Mouse (Mus musculus) forebrain, embryonic 14.5 days (tissue): ENCODE measurements at regions not wholly inside any gene's neighbourhood (a gene's known extent, or its start where the extent isn't known, plus 50 kb on each side); places are given as distances from the start of the nearest gene placed in this dataset.

Experiments
- ATAC-seq: fragments of 200-750 bp; cut with Nextera tagmentation; 2 replicates; pipeline ENCODE4 v1.8.0; 2017; ENCODE audit warnings: mild to moderate bottlenecking, moderate library complexity
- DNase-seq: peaks from one replicate; pipeline ENCODE4 v3.0.0-alpha.2; 2015; ENCODE audit warnings: low spot score
- H3K27ac ChIP-seq: fragments of 300-500 bp; sonication (generic); 2 replicates; pipeline ENCODE4 v1.5.1; 2014; ENCODE audit warnings: low read depth, mild to moderate bottlenecking, control low read depth, low read length, moderate library complexity
- H3K27me3 ChIP-seq: fragments of 300-500 bp; sonication (generic); replicated peaks from 2 replicates; pipeline ENCODE4 v1.6.1; 2014; ENCODE audit warnings: low read length, control low read depth, mixed read lengths; ENCODE audit not compliant: control insufficient read depth, insufficient read depth
- H3K36me3 ChIP-seq: fragments of 300-500 bp; sonication (generic); 2 replicates; pipeline ENCODE4 v1.6.1; 2014; ENCODE audit warnings: low read length, control low read depth; ENCODE audit not compliant: control insufficient read depth, insufficient read depth
- H3K4me1 ChIP-seq: fragments of 300-500 bp; sonication (generic); 2 replicates; pipeline ENCODE4 v1.6.1; 2014; ENCODE audit warnings: antibody characterized with exemption, low read length, control low read depth; ENCODE audit not compliant: control insufficient read depth, insufficient read depth
- H3K4me2 ChIP-seq: fragments of 300-500 bp; sonication (generic); 2 replicates; pipeline ENCODE4 v1.6.1; 2014; ENCODE audit warnings: mild to moderate bottlenecking, control low read depth, low read length
- H3K4me3 ChIP-seq: fragments of 300-500 bp; sonication (generic); 2 replicates; pipeline ENCODE4 v1.5.1; 2014; ENCODE audit warnings: low read depth, low read length, control low read depth
- H3K9ac ChIP-seq: fragments of 300-500 bp; sonication (generic); 2 replicates; pipeline ENCODE4 v1.6.1; 2014; ENCODE audit warnings: mild to moderate bottlenecking, low read length, control low read depth, moderate library complexity
- H3K9me3 ChIP-seq: fragments of 300-500 bp; sonication (generic); replicated peaks from 2 replicates; pipeline ENCODE4 v1.6.1; 2016; ENCODE audit warnings: low read length, control low read depth, mixed read lengths; ENCODE audit not compliant: control insufficient read depth
- WGBS: fragments of 180-500 bp; shearing (Covaris S2); extraction: QIAGEN DNeasy Blood & Tissue Kit; methylation state at CpG from one replicate; pipeline ENCODE4 v1.1.7; 2014; 5-methylcytosine and 5-hydroxymethylcytosine counted together

DNA sequence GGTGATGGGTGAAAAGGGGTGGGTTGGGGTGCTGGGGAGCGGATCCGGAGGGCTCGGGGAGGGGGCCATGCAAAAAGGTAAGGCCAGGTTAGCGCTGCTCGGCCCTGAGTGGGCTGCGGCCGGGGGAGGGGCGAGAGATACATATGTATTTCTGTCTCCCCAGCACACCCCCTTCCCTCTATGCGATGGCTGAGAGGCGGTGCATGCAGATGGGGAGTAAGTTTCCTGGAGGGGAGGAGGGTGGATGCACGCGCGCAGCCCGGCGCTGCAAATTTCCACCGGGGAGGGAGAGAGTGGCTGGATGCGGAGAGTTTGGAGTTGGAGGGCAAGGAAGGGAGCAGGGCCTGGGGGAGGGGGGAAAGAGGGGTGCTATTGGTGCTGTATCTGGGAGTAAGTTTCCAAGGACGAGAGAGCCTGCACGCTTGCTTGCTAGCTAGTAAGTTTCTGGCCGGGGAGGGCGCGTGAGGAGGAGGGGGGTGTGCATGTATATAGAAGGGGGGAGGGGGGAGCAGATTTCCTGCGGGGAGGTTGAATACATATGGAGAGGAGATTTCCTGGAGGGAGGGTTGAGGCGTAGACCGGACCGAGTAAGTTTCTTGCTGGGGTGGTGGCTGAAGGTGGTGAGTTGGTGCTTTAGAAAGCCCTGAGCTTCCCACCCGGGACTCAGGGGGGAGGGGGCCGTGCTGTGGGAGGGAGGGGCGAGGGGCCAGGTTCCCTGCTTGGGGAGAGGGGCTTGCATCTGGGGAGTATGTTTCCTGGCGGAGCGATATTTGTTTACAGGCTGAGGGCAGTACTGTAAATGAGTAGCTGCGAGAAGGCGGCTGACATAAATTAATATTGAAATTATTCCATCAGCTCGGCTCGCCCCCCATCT lies 130.8 kb upstream of the Ubr2 start:
- no peaks in the 10 kb centered on the region for H3K27me3 ChIP-seq
- peaks cover 33% of the 10 kb centered on the region for H3K4me1 ChIP-seq
- H3K4me2 ChIP-seq: peak overlapping the region; percentile 70
- no peaks in the 10 kb centered on the region for H3K36me3 ChIP-seq
- ATAC-seq (peak; percentile 49), DNase-seq (peak; percentile 86)
- 1% methylated on average over 32 of the region's 35 CpGs for WGBS
- H3K27ac ChIP-seq: peak overlapping the region; percentile 97
- peak overlapping the region; percentile 45 for H3K4me3 ChIP-seq
- no peaks in the 10 kb centered on the region for H3K9me3 ChIP-seq
- H3K9ac ChIP-seq: peak overlapping the region; percentile 84

DNA sequence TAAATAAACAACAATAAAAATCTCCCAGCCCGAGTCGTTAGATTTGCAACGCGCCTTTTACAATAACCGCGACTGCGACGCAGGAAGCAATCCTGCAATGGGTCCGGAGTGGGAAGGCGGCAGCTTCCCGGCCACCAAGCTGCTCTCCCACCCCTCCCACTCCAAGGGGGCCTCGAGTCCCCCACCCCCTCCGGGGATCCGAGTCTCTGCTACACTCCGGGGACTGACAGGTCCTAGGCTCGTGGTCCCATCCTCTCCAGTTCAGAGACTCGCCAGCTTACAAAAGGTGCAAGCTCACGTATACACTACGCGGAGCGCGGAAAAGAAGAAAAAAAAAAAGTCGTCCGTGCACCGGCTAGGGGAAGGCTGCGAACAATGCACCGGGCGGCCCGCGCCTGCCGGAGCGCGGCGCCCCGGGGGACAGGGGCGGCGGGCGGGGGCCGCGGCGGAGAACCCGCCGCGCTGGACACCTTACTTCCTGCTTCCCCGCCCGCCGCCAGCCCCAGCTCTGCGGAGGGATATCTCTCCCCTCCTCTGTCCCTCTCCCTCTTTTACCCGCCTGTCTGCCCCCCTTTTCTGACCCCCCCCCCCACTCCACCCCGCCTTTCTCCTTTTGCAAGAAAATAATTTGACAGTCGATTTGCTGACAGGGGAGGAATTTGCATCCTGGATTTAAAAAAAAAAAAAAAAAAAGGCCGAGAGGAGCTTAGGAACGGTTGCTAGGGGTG lies 130.0 kb upstream of the Ubr2 start:
- H3K4me2 ChIP-seq: peak overlapping the region; percentile 70
- H3K4me3 ChIP-seq: peak overlapping the region; percentile 45
- DNase-seq: peak; percentile 88
- under 1% methylated on average over 51 of the region's 53 CpGs for WGBS
- no peaks in the 10 kb centered on the region for H3K36me3 ChIP-seq
- H3K27me3 ChIP-seq: no peaks in the 10 kb centered on the region
- no peaks in the 10 kb centered on the region for H3K9me3 ChIP-seq
- H3K27ac ChIP-seq: peak overlapping the region; percentile 97
- ATAC-seq: peak; percentile 50
- H3K4me1 ChIP-seq: peaks cover 33% of the 10 kb centered on the region
- H3K9ac ChIP-seq: peak overlapping the region; percentile 84

DNA sequence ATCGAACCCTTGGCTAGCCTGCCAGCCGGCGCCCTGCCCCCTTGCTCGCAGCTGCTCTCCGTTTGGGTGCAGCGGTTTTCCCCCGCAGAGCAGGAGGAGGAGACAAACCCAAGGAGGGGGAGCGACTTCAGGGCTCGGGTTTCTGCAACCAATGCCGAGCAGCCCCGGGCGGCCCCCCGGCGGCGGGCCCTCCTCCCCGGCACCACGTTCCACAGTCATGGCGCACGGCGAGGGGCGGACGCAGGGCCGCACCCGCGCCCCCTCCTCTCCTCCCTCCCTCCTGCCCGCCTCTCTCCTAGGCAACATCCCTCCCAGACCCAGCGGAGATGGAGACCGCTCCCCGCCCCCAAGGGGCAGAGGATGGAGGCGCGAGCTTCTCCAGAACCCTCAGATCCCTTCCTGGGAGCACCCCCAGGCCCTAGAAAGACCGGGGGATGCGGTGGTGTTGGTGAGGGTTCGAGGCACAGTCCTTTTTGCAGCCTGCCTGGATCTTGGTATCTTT lies 129.4 kb upstream of the Ubr2 start:
- peaks cover 27% of the 10 kb centered on the region for H3K4me1 ChIP-seq
- H3K9me3 ChIP-seq: no peaks in the 10 kb centered on the region
- peak overlapping the region; percentile 97 for H3K27ac ChIP-seq
- peak overlapping the region; percentile 84 for H3K9ac ChIP-seq
- DNase-seq (peak; percentile 98), ATAC-seq (peak; percentile 95)
- H3K36me3 ChIP-seq: no peaks in the 10 kb centered on the region
- no peaks in the 10 kb centered on the region for H3K27me3 ChIP-seq
- WGBS: 1% methylated on average over 22 of the region's 34 CpGs
- H3K4me2 ChIP-seq: peak overlapping the region; percentile 70
- H3K4me3 ChIP-seq: peak overlapping the region; percentile 45

DNA sequence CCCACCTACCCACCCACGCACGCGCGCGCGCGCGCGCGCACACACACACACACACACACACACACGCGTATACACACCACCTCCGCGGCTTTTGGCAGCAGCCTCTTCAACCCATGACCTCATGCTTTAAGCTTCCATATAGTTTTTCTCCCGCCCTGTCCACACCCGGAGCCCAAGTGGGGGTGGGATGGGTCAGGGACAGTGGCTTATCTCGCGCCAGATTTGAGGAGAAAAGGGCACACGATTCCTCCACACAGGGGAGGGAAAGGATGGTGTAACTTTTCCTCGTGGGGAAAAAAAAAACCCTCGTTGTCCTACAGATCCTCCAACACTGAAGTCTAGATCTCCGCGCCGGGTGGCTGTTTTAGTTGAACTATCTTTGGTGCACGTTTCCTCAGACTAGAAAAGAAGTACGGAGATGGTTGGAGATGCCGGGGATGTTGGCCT lies 128.8 kb upstream of the Ubr2 start:
- H3K27ac ChIP-seq: peak overlapping the region; percentile 97; the same call in 1 of the 2 replicates
- no peak for ATAC-seq
- 3% methylated on average over 27 of the region's 27 CpGs for WGBS

DNA sequence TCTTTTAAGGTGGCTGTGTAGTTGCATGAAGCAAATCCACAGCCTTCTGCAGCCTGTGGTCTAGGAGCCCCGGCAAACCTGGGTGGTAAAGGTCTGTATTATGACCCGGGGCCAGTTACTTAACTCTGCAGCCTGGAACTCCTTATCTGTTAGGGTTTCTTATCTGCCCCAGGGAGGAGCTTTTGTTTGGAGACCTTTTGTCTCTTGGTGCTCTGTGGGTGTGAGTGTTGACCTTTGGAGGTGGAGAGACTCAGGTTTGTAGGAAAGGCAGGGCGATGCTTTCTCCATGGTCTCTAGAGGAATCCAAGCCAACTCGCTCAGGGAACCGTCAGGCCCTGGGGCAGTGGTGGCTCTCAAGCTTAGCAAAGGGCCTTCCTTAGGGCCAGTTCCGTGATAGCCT lies 127.8 kb upstream of the Ubr2 start:
- ATAC-seq: no peak
- 37% methylated on average over 6 of the region's 6 CpGs for WGBS
- DNase-seq: no peak
- no peak overlapping the region for H3K4me2 ChIP-seq
- H3K9me3 ChIP-seq: no peaks in the 10 kb centered on the region
- peaks cover 11% of the 10 kb centered on the region for H3K4me1 ChIP-seq
- H3K27me3 ChIP-seq: no peaks in the 10 kb centered on the region
- no peak overlapping the region for H3K27ac ChIP-seq
- no peak overlapping the region for H3K4me3 ChIP-seq
- no peaks in the 10 kb centered on the region for H3K36me3 ChIP-seq
- H3K9ac ChIP-seq: no peak overlapping the region

More for the DNA sequence above, 128.8 kb upstream of the Ubr2 start:
- no peak for DNase-seq
- H3K36me3 ChIP-seq: no peaks in the 10 kb centered on the region
- H3K4me2 ChIP-seq: peak overlapping the region; percentile 70
- H3K9me3 ChIP-seq: no peaks in the 10 kb centered on the region
- H3K4me3 ChIP-seq: peak overlapping the region; percentile 45
- H3K27me3 ChIP-seq: no peaks in the 10 kb centered on the region
- peak overlapping the region; percentile 84 for H3K9ac ChIP-seq
- H3K4me1 ChIP-seq: peaks cover 21% of the 10 kb centered on the region

DNA sequence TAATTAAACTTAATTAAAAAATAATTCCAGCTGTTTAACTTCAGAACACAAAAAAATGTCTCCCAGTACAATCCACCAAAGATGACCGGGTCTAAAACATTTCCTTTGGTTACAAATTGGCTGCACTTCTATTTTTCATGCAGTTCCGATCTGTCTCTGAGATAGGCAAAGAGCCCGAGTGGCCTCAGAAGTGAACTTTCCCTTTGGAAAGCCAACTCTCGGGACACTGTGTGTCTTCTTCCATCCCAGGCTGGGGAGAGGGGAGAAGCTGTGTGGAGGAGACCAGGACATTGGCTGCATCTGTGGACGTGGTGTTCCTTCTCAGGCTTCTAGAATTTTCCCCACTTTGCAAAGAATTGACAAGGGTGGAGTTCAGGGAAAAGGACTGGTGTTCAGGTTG lies 125.0 kb upstream of the Ubr2 start:
- H3K27ac ChIP-seq: no peak overlapping the region
- no peaks in the 10 kb centered on the region for H3K27me3 ChIP-seq
- peaks cover 4% of the 10 kb centered on the region for H3K4me1 ChIP-seq
- H3K36me3 ChIP-seq: no peaks in the 10 kb centered on the region
- H3K9me3 ChIP-seq: no peaks in the 10 kb centered on the region
- H3K4me3 ChIP-seq: no peak overlapping the region
- no peak overlapping the region for H3K9ac ChIP-seq
- WGBS: 79% methylated on average over 5 of the region's 5 CpGs
- ATAC-seq (no peak), DNase-seq (no peak)
- H3K4me2 ChIP-seq: no peak overlapping the region

DNA sequence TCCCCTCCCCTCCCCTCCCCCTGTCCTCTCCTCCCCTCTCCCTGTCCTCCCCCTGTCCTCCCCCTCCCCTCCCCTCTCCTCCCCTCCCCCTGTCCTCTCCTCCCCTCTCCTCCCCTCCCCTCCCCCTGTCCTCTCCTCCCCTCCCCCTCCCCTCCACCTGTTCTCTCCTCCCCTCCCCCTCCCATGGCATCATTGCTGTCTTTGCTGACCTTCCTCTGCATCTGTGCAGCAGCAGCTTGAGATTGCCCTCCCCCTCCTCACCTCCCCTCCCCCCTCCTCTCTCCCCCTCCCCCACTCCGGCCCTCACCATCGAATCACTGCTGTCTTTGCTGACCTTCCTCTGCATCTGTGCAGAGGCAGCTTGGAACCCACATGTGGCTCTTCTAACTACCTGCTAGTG lies 123.4 kb upstream of the Ubr2 start:
- no peak overlapping the region for H3K4me2 ChIP-seq
- H3K9me3 ChIP-seq: no peaks in the 10 kb centered on the region
- 75% methylated on average over 2 of the region's 2 CpGs for WGBS
- H3K4me3 ChIP-seq: no peak overlapping the region
- H3K4me1 ChIP-seq: no peaks in the 10 kb centered on the region; the same call in 1 of the 2 replicates
- H3K27ac ChIP-seq: no peak overlapping the region
- H3K9ac ChIP-seq: no peak overlapping the region
- no peaks in the 10 kb centered on the region for H3K36me3 ChIP-seq
- H3K27me3 ChIP-seq: no peaks in the 10 kb centered on the region
- DNase-seq (no peak), ATAC-seq (no peak)

DNA sequence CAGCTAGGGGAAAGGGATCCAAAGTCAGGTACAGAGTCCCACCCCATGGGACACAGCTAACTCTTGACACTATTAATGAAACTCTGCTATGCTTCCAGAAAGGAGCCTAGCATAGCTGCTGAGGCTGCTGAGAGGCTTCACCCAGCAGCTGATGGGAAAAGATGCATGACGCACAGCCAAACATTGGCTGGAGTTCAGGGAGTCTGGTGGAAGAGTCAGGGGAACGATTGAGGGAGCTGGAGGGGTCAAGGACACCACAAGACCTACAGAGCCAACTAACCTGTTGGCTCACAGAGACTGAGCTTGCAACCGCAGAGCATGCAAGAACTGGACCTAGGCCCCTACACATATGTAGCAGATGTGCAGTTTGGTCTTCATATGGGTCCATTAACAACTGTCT lies 117.2 kb upstream of the Ubr2 start:
- no peak overlapping the region for H3K4me2 ChIP-seq
- no peak overlapping the region for H3K27ac ChIP-seq
- H3K36me3 ChIP-seq: no peaks in the 10 kb centered on the region
- no peak for ATAC-seq
- no peaks in the 10 kb centered on the region for H3K27me3 ChIP-seq
- 86% methylated on average over 3 of the region's 3 CpGs for WGBS
- no peak for DNase-seq
- H3K9ac ChIP-seq: no peak overlapping the region
- no peaks in the 10 kb centered on the region for H3K4me1 ChIP-seq
- no peaks in the 10 kb centered on the region for H3K9me3 ChIP-seq
- no peak overlapping the region for H3K4me3 ChIP-seq
